Mouse (Mus musculus) CH12F3 (cell line): ENCODE results near the gene Sdccag8.
"Not testable (repeated sequence)": the region's sequence is repeated elsewhere in the genome, so short reads cannot be mapped to it uniquely, and the experiment has no call there.

ENCODE experiments used
- in situ Hi-C: fragments of 300-500 bp; cut with MboI; formaldehyde crosslinking; loops from 2 replicates; pipeline ENCODE4 v1.14.3; 2020; ENCODE audit warnings: low sequenced_read_pairs

The Sdccag8 gene

DNA sequence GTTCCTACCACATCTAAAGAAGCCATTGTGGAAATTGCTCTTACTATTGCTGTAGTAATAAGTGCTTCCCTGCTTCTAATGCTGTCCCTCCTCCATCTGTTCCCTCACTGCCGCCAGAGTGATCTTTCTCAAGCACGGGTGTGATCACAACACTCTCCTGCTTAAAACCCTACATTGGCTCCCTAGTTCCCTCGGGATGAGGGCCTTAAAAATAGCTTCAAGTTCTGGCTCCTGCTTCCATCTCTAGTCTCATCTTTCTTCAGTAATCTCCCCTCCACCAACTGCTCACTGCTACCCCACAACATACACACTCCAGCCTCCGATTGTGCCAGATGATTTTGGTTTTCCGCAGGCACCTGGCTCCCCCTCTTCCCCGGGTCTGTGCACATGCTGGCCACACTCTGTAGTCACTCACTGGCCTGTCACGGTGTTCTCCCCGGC is 125.5 kb downstream of the Sdccag8 start:
- in situ Hi-C loops: no loop called here

DNA sequence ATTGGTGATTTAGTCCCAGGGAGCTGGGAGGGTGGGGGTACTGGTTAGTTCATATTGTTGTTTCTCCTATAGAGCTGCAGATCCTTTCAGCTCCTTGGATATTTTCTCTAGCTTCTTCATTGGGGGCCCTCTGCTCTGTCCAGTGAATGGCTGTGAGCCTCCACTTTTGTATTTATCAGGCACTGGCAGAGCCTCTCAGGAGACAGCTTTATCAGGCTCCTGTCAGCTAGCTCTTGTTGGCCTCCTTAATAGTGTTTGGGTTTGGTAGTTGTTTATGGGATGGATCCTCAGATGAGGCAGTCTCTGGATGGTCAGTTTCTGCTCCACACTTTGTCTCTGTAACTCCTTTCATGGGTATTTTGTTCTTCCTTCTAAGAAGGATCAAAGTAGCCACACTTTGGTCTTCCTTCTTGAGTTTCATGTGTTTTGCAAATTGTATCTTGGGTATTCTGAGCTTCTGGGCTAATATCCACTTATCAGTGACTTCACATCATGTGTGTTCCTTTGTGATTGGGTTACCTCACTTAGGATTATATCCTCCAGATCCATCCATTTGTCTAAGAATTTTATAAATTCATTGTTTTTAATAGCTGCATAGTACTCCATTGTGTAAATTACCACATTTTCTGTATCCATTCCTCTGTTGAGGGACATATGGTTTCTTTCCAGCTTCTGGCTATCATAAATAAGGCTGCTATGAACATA is 127.0 kb downstream of the Sdccag8 start:
- in situ Hi-C loops: not testable (repeated sequence)

- in situ Hi-C loops: no loop called here
Measured at GRCm38 (mm10) chr1:176943126-176943525, 128.7 kb downstream of the Sdccag8 start.

DNA sequence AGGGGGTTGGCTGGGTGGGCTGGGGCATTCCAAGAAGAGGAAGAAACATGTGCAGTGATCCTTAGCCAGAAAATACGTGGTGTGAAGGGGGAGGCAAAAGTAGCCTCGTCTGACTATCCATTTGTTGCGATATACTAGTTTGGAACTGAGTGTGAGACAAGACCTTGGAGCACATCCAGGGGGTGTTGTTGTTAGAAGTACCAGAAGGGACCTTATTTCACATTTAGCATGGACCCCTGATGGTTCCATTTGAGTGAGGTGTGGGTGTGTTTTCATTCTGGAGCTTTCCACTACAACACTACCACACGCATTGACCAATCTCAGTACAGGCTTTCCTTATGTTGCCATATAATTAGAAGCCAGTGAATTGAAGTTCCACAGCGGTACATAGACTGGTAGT is 129.5 kb downstream of the Sdccag8 start:
- in situ Hi-C loops: no loop called here

DNA sequence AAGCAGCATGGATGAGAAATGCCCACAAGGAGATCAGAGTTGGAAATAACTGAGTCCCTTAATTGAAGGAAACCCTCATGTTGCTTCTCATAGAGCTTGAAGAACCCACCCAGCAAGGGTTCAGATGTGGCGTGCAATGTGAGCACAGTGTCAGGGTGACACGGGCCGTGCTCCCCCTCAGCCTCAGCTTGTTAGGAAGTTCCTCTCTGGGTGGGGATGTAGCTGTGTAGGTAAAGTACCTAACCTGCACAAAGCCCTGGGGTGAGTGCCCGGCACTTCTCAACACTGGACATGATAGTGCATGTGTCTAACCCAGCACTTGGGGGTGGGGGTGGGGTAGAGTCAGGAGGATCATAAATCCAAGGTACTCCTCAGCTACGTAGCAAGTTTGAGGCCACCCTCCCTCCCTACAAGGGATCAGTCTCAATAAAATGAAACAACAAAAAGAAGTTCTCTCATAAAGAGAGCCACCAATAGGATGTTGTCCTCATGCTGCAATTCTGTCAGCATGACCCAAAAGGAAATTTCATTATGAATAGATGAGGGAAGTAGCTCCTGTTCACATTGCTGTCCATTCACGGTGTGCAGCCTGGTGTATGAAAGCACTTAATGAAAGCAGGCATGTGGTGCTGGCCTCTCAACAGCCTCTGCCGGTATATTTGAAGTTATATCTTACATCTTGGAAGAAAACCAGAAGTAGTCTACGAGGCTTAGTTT is 130.2 kb downstream of the Sdccag8 start:
- in situ Hi-C loops: no loop called here

- in situ Hi-C loops: no loop called here
Measured at GRCm38 (mm10) chr1:176945175-176945540, 130.7 kb downstream of the Sdccag8 start.

GRCm38 (mm10) chr1:176946031-176946795 is 131.8 kb downstream of the Sdccag8 start:
- in situ Hi-C loops: no loop called here

GRCm38 (mm10) chr1:176946796-176947181 is 132.3 kb downstream of the Sdccag8 start:
- in situ Hi-C loops: no loop called here

- in situ Hi-C loops: no loop called here
Measured at GRCm38 (mm10) chr1:176948861-176949260, 134.4 kb downstream of the Sdccag8 start.

DNA sequence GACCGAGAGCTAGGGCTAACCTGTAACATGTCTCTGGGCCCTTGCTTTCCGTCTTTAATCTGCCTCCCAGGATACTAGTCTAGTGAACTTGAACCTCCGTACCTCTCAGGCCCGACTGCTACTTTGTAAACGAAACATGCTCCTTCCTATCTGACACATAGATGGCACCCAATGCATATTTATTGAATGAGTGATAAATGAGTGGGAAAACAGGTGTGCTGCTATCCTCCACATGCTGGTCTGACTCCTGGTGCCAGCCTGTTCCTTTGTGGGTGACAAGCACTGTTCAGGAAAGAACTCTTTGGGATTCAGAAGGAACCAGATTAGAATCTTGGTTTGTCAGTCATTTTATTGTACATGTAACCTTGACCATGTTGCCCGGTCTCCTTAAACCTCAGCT is 134.9 kb downstream of the Sdccag8 start:
- in situ Hi-C loops: no loop called here

- in situ Hi-C loops: no loop called here
Measured at GRCm38 (mm10) chr1:176950061-176950460, 135.6 kb downstream of the Sdccag8 start.

DNA sequence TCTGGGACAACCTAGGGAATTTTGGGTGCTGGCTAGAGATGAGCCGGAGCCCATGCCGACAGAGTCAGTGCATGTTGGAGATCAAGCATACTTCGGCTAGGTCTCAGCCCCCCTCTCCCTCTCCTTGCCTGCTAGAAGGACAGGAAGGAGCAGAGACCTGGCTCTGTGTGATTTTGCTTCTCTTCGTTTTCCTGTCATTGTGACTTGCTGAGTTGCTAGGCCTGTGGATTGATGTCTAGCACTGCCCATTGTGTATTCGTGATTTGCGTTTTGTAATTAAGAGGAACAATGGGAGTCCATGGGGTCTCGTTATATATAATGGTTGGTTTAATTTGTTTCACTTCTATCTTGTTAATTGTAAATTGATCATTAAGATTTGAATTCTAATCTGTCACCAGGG is 137.4 kb downstream of the Sdccag8 start:
- in situ Hi-C loops: no loop called here

DNA sequence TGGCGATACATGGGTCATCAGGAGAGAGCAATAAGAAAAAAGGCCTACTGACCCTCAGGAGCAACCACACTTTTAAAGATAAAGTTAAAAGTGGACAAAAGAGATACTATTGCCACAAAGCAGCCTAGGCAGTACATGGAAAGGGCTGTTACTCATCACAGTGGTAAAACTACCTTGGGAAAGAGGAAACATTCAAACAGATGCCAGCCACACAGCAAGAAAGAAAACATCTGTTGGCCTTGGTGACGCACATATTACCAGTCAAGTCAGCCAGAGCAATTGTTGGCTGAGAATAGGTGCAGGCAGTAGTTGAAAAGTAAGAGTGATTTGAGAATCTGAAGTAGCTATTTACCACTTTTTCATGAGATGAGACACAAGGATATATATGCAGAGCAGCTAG is 143.9 kb downstream of the Sdccag8 start:
- in situ Hi-C loops: no loop called here

- in situ Hi-C loops: no loop called here
Measured at GRCm38 (mm10) chr1:176961716-176962115, 147.3 kb downstream of the Sdccag8 start.

DNA sequence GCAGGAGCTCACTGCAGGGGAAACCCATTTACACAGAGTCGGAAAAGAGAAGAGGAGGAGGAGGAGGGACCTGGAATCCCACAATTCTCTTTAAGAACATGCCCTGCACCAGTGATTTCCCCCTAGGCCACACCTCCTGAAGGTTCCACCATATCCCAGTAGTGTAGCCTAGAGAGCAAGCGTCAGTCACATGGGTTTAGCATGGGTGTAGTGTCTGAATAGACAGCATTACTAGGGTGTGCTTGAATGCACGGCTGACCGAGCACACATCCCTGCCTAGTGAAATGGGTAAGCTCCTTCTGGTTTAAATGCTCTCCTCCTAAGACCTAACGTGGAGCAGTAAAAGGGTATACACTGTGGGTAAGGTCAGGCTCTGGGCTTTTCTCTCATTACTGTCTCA is 148.4 kb downstream of the Sdccag8 start:
- in situ Hi-C loops: no loop called here

DNA sequence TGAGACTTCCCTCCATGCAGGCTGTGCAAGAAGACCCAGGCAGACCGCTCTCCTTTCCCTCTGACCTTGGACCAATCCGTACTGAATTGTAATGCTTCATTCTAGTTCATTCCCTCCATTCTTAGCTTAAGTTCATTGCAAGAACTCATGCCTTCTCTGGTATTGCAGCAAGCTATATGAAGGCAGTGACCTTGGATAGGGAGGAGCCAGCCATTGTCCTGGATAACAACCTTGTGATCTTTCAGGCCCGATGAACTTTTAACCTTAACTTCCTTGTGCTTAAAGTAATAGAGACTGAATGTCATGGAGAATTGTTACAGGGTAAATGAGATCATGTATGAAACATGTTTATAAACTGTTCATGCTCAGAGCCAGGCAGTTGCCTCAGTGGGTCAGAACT is 152.8 kb downstream of the Sdccag8 start:
- in situ Hi-C loops: no loop called here

- in situ Hi-C loops: no loop called here
Measured at GRCm38 (mm10) chr1:176970635-176971478, 156.4 kb downstream of the Sdccag8 start.

- in situ Hi-C loops: no loop called here
Measured at GRCm38 (mm10) chr1:176971479-176971797, 157.0 kb downstream of the Sdccag8 start.

DNA sequence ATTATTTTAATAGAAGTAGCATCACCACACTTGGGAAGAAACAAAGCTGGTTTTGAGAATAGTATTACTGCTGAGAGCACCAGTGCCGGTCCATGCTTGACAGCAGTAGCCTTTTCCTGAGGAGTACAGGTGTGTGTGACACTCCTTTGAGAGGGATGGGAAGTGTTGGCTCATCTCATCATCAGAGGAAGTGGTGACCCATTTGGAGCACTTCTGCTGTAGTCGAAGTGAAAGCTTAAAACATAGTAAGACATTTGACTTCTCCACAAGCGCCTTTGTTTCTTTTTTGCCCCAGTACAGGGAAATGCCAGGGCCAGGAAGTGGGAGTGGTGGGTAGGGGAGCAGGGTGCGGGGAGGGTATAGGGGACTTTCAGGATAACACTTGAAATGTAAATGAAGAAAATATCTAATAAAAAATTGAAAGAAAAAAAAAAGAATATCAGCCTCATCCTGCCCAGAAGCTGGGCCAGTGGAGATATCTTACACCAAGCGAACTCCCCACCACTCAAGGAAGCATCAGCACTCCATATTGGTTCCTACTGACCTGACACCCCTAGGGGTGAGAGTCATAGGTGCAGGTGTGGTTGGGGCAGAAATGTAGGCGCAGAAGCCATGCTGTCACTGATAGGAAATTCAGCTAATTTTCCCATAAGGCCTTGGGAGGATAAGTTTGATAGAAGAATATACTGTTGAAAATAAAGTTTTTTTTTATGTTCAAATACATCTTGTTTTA is 159.1 kb downstream of the Sdccag8 start:
- in situ Hi-C loops: no loop called here

GRCm38 (mm10) chr1:176979235-176979634 is 164.8 kb downstream of the Sdccag8 start:
- in situ Hi-C loops: no loop called here
